Mouse (Mus musculus) olfactory bulb, adult 2 months (tissue): ENCODE data around the gene Arhgap40.

Experiments
- CTCF ChIP-seq: fragments of 200-500 bp; IDR thresholded peaks from 2 replicates; pipeline ENCODE4 v1.5.1; 2012; ENCODE audit warnings: low read depth, mild to moderate bottlenecking, low read length, moderate library complexity; ENCODE audit not compliant: insufficient read depth
- POLR2A ChIP-seq: fragments of 200-500 bp; IDR thresholded peaks from 2 replicates; pipeline ENCODE4 v1.6.1; 2012; ENCODE audit warnings: mild to moderate bottlenecking, low read depth, low read length, moderate library complexity; ENCODE audit not compliant: insufficient read depth

GRCm38 (mm10) chr2:158534559-158534958 is 22.0 kb downstream of the Arhgap40 start:
- no peak for TF ChIP-seq CTCF
- TF ChIP-seq POLR2A, result no peak
